In genomic region chr6:39017942-39018341, GRCm38 (mm10) we compare ENCODE assay signal across 24 mouse cellular contexts.
"Had no signal": no experiment of that assay in that cellular context is flagged by ENCODE, and none has a peak within 500 bp of the region (broad histone marks: within the 10 kb centered on the region; RNA-seq: fewer than 3 reads in every experiment).

No protein-coding gene starts in this region.

- DNase-seq: gastrocnemius, adult 2 months; gastrocnemius, postnatal 10 days; gastrocnemius, postnatal 25 days; heart, adult 2 months; heart, postnatal 10 days; heart, postnatal 4 days; kidney, adult 18-20 months; kidney, adult 9 months; kidney, postnatal 14 days; kidney, postnatal 36 days; liver; liver, embryonic 13.5 days had no signal

- H3K36me3 ChIP-seq: hindbrain, embryonic 13.5 days; hindbrain, embryonic 15.5 days; intestine, embryonic 15.5 days; kidney, embryonic 15.5 days; limb, embryonic 10.5 days; limb, embryonic 12.5 days; liver, embryonic 15.5 days had no signal

- H3K27ac ChIP-seq: gastrocnemius, adult 2 months; heart, adult 2 months; hindbrain, embryonic 13.5 days; hindbrain, embryonic 15.5 days; hindbrain, postnatal 0 days; intestine, embryonic 15.5 days; kidney, embryonic 15.5 days; kidney, postnatal 0 days; left cerebral cortex, adult 2 months; limb, embryonic 10.5 days; limb, embryonic 12.5 days; liver, embryonic 13.5 days; liver, embryonic 15.5 days had no signal

- H3K9ac ChIP-seq: hindbrain, embryonic 13.5 days; hindbrain, embryonic 15.5 days; intestine, embryonic 15.5 days; kidney, embryonic 15.5 days; limb, embryonic 12.5 days; liver, embryonic 13.5 days; liver, embryonic 15.5 days had no signal

- H3K9me3 ChIP-seq: hindbrain, embryonic 13.5 days; hindbrain, embryonic 15.5 days; intestine, embryonic 15.5 days; kidney, embryonic 15.5 days had no signal

- H3K4me3 ChIP-seq: gastrocnemius, adult 2 months; heart, adult 2 months; hindbrain, embryonic 13.5 days; hindbrain, embryonic 15.5 days; intestine, embryonic 15.5 days; kidney, embryonic 15.5 days; left cerebral cortex, adult 2 months; limb, embryonic 10.5 days; limb, embryonic 12.5 days; liver, embryonic 13.5 days; liver, embryonic 15.5 days had no signal

- H3K4me1 ChIP-seq: hindbrain, embryonic 15.5 days; intestine, embryonic 15.5 days; kidney, embryonic 15.5 days; limb, embryonic 10.5 days; limb, embryonic 12.5 days had no signal

- H3K4me2 ChIP-seq: heart, embryonic 11.5 days; hindbrain, embryonic 13.5 days; hindbrain, embryonic 15.5 days; intestine, embryonic 15.5 days; kidney, embryonic 15.5 days; limb, embryonic 12.5 days; liver, embryonic 11.5 days; liver, embryonic 13.5 days; liver, embryonic 15.5 days had no signal

- H3K27me3 ChIP-seq: hindbrain, embryonic 13.5 days; hindbrain, embryonic 15.5 days; intestine, embryonic 15.5 days; kidney, embryonic 15.5 days; liver, embryonic 13.5 days; liver, embryonic 15.5 days had no signal
